Mouse (Mus musculus) ES-E14 (cell line): ENCODE results near the gene Gm21983.

ENCODE experiments used
- MAFK ChIP-seq: IDR thresholded peaks from 2 replicates; pipeline ENCODE4 v1.6.1; 2014; ENCODE audit warnings: mild to moderate bottlenecking, low read depth, low read length, inconsistent platforms; ENCODE audit not compliant: insufficient read depth
- ZC3H11A ChIP-seq: IDR thresholded peaks from 2 replicates; pipeline ENCODE4 v1.6.1; 2012; ENCODE audit warnings: low read depth, mild to moderate bottlenecking, inconsistent platforms, low read length, borderline replicate concordance
- ZNF384 ChIP-seq: IDR thresholded peaks from 2 replicates; pipeline ENCODE4 v1.6.1; 2012; ENCODE audit warnings: low read depth, low read length, inconsistent platforms

DNA sequence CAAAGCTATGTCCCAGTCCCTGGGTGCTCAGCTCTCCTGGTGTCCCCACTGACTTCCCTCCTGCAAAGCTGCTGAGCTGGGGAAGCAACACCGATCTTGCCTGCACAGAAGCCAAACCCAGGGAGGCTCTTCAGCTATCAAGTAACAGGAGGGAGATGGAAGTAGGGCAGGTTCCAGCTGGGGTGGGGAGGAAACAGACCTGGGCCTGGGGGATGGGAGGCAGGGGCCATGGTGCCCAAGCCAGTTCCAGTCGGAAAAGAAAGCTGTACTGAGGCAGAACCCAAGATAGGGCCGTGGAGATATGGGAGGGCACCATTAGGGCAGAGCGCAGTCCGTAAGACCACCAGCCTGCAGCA is 17.5 kb downstream of the Gm21983 start:
- TF ChIP-seq ZC3H11A (no peak), MAFK (no peak), ZNF384 (no peak)
